Mouse (Mus musculus): Measurements from ENCODE around the gene Spesp1.

Spesp1 gene

DNA sequence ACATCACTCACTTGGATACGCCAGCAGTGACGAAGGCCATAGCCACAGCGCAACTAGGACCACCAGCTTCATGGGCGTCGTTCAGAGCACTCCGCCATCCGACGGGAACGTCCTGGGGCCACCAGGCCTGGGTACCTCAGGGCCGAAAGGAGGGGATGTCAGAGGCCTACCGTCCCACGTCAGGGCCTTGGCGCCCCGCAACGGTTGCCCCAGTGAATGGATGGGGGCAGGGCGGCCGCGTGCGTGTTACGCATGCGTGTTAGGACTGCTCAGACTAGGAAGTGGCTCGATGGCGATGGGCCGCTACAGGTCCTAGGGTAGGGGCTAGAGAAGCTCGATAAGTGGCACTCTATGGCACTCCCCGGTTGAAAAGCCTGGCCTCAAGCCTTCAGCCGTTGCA lies at the start of gene Spesp1:
Gene Spesp1, minus strand, starts transcription at position 218 of the 400 bp plus-strand sequence.
- no peak for DNase-seq (ENCODE audit: low read depth, low spot score)

DNA sequence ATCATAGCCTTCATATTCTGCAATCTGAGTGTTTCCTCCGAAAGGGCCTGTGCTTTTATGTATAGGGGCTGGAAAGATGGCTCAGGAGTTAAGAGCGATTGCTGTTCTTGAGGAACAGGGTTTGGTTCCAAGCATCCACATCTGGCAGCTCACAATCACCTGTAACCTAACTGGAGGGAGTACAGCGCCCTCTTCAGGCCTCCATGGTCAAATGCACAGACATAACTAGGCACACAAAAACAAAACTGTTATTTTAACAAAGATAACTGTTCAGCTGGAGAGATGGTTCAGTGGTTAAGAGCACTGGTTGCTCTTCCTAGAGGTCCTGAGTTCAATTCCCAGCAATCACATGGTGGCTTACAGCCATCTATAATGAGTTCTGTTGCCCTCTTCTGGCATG lies 44.0 kb upstream of the Spesp1 start:
- no peak for DNase-seq (ENCODE audit: low read depth, low spot score)

DNA sequence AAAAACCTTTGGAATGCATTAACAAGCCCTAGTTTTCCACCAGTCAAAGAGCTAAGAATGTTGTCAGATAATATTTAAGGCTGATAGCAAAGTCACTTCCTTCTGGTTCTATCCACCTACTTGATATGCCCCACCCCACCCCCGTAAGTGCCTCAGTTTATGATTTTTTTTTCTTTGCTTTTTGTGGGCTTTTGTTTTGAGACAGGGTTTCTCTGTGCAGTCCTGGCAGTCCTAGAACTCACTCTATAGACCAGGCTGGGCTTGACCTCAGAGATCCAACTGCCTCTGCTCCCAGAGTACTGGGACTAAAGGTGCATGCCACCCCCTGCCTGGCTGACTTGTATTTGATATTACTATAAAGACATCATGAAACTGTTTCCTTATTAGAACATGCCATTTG lies 41.8 kb upstream of the Spesp1 start:
- DNase-seq (ENCODE audit: low read depth, low spot score) = no peak

DNA sequence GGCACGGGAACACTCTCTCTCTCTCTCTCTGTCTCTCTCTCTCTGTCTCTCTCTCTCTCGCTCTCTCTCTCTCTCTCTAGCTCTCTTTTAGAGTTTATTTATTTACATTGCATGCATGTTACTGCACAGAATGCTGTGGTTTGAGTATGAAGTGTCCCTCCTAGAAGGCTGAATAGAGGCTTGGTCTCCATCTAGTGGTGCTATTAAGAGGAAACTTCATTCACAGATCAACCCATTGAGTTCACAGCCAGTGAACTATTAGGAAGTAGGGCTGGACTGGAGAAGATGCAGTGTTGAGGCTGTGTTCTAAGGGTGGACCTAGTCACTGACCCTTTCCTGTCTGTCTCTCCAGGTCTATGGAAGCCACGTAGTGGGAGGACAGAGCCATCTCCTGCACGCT lies 36.7 kb upstream of the Spesp1 start:
- no peak for DNase-seq (ENCODE audit: low read depth, low spot score)

DNA sequence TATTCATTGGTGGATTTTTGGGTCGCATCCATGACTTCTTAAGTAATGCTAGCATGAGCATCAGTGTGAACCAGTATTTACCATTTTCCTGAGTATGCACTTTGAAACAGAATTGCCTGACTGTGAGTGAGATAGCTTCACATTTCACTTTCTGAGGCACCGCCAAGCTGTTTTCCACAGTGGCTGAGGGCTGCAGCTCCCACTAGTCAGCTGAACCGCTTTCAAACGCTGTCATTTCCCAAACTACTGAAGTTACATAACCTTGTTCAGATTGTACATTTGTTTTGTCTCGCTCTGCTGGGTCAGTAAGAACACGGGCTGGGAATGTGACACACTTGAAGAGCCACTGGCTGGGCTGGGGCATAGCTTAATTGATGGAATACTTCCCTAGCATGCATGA lies 33.5 kb upstream of the Spesp1 start:
- DNase-seq (ENCODE audit: low read depth, low spot score) = peak; percentile 71

DNA sequence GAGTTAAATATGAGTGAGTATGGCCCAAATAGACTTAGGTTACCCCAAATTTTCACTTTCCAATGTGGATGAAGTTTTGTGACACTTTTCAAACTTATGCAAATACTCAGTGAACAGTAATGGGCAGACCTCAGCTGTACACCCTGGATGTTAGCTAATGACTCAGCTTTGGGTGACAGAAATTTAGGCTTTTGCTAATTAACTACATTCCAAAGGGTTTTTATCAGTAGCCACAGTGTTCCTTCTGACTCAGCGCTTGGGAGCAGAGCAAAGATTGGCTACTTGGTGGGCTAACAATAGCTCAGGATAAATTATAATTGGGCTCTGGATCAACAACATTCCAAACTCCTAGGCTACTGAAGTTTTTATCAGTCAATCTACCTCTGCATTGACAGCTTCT lies 14.9 kb upstream of the Spesp1 start:
- peak; percentile 35 for DNase-seq (ENCODE audit: low read depth, low spot score)

DNA sequence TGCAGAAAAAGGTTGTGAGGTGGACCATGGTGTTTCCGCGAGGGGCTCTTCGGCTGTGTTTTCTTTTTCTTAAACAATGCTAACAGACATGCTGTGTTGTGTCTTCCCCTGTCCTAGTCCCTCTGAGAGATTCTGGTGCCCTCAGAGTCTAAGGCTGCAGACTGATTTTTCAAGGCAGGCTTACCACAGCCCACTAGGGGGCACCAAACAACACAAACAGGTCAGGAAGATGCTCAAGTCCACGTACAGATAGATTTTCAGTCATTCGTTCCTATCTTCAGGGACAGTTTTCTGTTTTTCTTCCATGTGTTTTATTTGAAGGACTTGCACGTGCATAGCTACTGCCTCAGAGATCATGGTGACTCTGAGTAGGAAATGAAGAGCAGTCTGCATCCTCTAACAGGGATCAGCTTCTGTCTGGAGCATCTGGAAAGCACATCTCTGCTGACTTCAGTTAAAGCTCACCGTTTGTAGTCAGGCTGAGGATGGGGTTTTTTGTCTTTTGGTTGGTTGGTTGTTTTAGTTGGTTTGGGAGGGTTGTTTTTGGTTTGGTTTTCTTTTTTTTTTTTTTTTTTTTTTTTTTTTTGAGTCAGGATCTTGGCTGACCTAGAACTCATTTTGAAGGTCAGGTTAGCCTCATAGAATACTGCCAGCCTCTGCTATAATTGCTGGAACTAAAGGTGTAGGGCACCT lies 13.1 kb upstream of the Spesp1 start:
- DNase-seq (ENCODE audit: low read depth, low spot score) = peak; percentile 95

DNA sequence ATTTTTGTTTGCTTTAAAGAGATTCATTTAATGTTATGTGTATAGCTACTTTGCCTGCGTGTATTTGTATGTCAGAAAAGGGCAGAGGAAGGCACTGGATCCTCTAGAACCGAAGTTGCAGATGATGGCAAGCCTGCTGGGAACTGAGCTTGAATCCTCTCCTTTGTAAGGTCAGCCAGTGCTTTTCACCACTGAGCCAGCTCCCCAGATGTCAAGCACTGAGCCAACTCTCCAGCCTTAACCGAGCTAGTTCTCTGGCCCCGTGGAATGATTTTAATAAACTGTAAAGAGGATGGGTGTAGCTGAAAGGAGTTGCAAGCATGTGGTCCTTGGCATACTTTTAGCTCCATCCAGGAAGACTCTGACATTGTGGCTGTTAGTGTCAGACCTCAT lies 5.6 kb upstream of the Spesp1 start:
- no peak for DNase-seq (ENCODE audit: low read depth, low spot score)

DNA sequence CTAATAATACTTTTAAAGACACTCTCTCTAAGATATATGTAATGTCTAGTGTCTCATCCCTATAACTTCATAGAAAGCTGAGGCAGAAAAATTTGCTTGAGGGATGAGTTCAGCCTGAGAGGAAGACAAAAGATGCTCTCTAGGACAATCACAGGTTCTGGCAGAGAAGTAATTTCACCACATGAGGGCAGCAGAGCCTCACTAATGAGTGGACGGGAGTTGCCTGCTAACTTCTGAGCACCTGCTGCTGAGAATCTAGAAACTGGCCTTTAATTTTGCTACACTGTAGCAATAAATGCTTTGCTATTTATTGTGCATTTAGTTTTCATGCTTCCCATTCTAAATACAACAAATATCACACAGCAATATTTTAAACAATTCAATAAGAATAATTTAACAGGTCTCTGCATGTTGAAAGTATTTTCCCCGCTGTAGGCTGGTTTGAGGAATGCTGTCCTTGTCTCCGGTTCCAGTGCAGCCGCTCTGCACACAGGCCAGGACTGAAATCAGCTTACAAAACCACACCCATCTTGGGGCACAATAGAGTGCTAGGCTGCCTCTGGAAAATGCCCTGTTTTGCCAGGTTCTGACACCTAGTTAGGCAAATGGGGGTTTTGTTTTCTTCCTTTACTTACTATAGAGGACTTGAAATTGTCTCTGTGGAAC lies 5.1 kb upstream of the Spesp1 start:
- DNase-seq (ENCODE audit: low read depth, low spot score) = peak; percentile 92

DNA sequence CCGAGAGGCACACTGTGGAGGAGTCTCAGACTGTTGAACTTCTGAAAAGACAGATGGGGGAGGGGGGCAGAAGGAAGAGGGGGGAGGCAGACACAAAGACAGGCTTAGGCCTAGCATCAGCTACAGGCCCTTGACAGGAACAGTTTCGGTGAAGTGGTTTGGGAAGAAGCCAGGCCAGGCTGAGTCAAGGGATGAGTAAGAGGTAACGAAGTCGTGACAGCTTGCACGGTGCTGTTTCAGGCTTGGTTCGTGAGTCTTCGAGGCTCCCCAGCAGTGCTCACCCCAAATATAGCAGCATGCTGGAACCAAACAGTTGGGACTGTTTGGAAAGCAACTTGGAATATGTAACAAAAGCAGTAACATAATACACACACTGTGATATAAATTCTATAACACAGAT lies 2.3 kb upstream of the Spesp1 start:
- peak; percentile 96 for DNase-seq (ENCODE audit: low read depth, low spot score)

DNA sequence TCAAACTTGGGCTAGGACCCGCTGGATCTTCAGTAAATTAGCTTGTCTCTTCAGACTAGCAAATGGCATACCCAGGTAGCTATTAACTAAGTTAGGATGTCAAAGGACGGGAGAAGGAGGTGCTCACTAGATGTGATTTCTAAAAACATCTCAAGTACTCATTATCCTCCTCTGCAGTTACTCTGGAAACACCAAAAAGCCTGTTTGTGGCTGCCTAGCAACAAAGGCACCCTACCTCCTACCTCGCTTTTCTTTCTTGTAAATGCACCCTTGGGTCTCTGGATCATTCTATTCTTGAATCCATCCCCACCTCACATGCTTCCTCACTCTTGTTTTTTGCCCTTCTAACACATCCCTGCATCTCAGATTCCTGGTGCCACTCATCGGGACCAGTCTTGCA lies 5.1 kb downstream of the Spesp1 start:
- DNase-seq (ENCODE audit: low read depth, low spot score) = peak; percentile 89

DNA sequence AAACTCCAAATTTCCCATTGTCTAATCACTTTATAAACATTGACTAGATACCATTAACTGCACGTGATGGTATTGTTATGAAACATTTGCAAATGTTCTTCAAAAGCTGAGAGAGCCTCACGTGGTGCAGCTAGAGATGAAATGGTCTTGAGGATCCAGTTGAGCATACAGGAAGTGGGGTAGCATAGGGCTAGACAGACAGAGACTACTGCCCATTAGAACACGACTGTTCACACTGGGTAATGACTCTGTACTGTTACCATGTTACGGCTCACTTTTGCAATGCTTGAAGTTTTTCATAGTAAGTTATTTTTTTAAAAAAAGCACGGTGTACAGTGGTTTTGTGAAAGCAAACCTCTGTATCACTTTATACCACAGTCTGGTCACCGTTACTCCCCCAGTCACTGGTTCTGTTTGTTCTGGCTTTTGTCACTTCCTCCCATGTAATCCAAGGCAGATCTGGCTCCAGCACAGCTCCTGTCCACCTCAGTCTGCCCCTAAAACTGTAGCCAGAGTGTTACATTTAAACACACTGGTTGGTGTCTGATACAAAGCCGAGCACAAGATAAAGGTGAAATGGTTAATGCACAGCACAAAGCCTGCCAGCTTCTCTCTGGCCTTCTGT lies 11.1 kb downstream of the Spesp1 start:
- DNase-seq (ENCODE audit: low read depth, low spot score) = no peak

DNA sequence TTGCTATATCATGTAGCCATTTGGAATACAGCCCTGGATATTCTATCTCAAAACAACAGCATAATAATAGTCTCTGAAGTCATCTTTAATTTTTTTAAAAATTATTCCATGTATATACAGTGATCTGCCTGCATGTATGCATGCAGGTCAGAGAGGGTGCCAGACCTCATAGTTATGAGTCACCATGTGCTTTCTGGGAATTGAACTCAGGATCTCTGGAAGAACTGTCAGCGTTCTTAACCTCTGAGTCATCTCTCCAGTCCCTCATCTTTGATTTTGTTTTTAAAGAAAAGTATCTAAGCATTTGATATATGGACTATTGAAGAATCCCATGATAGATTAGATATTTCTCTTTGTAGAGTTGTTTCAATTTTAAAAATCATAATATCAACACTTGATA lies 12.8 kb downstream of the Spesp1 start:
- no peak for DNase-seq (ENCODE audit: low read depth, low spot score)

DNA sequence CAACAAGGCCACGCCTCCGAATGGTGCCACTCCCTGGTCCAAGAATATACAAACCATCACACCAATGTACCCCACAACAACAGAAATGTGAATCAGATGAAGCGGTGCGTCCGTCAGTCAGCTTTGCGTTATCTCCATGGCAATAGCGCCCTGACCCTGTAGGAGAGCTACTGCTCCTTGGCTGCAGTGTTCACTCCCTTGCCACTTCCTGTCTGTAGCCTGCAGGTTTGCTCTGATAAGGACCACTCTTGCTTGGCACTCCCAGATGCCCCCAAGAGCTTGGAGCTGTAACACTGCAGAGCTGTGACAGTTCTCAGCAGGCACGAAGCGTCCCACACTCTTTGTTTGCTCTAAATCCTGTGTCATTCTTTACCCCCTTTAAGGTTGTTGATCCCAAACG lies 16.7 kb downstream of the Spesp1 start:
- DNase-seq (ENCODE audit: low read depth, low spot score) = no peak

DNA sequence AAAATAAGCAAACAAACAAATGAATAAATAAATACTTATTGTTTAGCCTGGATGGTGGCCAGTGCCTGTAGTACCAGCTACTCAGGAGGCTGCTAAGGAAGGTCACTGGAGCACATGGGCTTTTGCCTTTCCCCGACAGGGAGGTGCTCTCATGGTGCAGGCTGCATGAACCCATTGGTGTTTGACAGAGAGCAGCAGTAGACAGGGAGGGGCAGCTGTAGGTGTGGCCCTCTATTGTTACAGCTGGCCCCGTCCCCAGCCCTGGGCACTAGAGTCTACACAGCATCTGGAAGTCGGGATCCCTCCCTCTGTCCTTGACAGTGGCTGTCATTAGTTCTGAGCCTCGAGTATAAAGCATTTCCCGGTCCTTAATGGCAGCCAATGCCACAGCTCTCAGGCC lies 18.4 kb downstream of the Spesp1 start:
- DNase-seq (ENCODE audit: low read depth, low spot score) = no peak

DNA sequence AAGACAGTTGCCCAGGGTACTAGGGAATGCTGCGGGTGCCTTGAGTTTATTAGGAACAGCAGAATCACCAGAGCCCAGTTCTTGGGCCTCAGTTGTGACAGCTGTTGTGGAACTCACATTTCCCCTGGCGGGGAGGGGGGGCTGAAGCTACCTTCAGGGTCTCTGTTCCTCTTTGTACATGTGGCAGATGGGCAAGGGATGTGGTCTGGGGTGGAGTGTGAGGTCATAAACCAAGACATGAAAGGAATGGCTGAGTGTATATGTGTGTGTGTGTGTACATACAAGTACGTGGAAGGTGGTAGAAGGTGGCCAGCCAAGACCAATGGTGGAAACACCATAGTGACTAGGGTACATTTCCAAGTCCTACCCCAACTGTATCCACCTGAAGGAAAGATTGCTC lies 20.6 kb downstream of the Spesp1 start:
- no peak for DNase-seq (ENCODE audit: low read depth, low spot score)

DNA sequence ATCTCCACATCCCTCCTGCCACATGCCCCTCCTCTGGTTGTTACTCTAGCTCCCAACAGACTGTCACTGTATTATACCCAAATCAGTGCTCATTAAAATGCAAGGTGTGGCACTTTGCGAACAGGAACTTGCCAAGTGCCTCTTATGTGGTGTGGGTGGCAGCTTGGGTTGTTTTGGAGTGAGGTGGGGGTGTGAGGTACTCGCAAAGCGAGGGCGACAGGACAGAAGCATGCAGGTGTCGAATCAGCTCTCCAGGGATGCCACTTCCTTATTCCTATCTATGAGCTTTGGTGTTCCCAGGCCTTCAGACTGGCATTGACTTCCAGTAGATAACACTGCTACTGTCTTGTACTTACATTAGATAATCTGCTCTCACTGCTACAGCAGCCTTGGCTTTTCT lies 21.0 kb downstream of the Spesp1 start:
- DNase-seq (ENCODE audit: low read depth, low spot score) = peak; percentile 50

DNA sequence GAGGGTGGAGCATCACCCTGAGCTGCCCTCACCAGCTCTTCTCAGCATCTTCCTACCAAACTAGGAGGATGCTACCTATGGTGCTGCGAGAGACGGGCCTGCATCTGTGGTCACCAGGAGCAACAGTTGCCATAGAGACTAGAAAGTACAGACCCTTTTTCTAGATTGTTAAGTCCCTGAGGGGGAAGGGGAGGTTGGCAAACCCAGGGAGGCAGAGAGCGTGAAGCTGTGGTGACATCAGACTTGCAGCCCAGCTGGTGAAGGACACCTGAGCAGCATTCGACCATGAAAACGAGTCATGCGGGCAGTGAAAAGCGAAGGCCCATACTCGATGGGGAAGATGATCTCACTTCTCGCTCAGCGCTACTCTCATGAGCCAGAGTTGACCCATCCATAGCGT lies 24.0 kb downstream of the Spesp1 start:
- DNase-seq (ENCODE audit: low read depth, low spot score) = peak; percentile 51

DNA sequence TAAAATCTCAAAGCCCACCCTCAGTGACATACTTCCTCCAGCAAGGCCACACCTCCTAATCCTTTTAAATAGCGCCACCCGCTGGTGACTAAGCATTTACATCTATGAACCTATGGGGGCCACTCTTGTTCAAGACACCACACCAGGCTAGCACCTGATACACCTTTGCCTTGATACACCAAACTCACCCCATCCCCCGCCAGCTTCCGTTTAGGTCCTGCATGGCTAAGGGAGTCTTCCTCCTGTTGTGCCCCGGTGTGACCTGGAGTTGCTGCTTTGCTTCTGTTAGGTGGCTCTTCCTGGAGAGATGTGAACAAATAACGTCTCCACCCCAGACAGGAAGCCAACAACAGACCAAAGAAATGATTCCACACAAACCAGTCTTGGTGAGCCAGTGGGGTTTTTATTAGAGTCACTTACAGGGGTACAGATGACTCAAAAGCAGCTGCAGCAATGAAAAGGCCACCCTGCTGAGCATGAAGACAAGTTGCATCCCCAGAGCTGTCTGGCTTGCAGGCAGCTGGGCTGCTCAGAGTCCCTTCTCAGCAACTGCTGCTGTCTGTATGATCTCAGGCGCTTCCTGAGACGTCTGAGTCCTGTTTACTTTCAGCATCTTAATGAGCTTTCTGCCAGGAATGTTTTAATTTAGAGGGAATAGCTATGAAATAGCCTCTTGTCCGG lies 26.0 kb downstream of the Spesp1 start:
- peak; percentile 88 for DNase-seq (ENCODE audit: low read depth, low spot score)

DNA sequence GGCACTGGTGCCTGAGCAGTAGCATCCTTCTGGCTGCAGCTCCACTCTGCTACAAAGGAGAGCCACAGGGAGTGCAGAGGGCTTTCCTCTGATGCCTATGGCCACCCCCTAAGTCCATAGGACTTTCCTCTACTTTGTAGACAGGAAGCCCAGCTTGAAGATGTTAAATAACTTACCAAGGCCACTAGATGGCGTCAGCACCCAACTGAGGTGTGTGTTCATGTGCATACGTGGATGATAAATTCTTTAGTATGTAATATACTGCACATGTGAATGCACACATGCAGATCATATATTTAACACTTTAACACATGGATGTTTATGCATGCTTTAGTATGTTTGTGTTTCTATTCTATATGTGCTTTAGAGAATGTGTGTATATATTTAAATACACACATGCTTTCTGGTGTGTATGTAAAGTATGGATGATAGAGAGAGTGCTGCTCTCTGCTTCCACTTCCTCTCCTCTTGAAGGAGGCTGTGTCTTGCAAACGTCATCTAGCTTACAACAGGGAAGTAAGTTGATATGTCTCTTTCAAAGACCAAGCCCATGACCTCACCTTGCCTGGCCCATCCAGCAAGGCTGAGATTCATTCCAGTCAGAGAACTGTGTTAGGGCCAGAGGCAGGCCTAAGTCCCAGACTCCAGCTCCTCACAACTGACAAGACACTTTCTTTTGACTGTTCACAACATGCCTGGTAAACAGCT lies 28.1 kb downstream of the Spesp1 start:
- peak; percentile 74 for DNase-seq (ENCODE audit: low read depth, low spot score)

DNA sequence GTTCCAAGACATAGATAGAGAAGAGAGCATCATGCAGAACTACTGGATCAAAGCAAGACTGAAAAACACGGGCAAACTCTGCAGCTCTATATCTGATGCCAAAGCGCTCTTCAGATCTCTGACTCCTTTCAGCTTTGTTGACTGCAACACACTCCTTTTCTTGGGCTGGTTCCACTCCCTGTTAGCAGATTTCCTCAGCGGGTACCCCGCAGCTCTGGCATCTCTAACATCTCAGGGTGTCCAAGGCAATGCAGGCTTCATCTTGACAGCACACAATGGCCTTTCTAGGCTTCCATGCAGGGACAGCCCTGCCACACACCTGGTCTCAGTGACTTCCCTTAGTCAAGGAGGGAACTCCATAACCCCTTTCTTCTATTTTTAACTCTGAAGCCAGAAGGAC lies 31.7 kb downstream of the Spesp1 start:
- peak; percentile 32 for DNase-seq (ENCODE audit: low read depth, low spot score)

DNA sequence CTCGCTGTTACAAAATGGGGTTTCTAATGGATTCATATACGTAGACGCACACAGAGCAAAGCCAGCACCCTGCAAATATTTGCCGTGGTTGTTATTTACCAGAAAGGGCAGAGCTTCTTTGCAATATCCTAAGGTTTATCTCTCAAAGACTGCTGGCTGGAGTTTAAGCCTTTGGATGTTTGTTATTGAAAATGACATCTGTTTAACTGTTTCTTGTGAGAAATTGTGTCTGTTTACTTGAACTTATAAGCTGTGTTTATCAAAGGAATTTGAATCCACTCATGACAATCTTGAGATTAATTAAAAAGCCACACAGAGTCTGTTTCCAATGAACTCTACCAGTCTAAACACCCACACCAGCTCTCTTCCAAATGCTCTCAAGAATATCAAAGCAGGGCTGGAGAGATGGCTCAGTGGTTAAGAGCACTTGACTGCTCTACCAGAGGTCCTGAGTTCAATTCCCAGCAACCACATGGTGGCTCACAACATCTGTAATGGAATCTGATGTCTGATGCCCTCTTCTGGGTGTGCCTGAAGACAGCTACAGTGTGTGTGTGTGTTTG lies 35.5 kb downstream of the Spesp1 start:
- no peak for DNase-seq (ENCODE audit: low read depth, low spot score)

Measured in brain, adult 2 months (tissue).